Mouse (Mus musculus): ENCODE data around the gene Phxr2.

Phxr2 gene

DNA sequence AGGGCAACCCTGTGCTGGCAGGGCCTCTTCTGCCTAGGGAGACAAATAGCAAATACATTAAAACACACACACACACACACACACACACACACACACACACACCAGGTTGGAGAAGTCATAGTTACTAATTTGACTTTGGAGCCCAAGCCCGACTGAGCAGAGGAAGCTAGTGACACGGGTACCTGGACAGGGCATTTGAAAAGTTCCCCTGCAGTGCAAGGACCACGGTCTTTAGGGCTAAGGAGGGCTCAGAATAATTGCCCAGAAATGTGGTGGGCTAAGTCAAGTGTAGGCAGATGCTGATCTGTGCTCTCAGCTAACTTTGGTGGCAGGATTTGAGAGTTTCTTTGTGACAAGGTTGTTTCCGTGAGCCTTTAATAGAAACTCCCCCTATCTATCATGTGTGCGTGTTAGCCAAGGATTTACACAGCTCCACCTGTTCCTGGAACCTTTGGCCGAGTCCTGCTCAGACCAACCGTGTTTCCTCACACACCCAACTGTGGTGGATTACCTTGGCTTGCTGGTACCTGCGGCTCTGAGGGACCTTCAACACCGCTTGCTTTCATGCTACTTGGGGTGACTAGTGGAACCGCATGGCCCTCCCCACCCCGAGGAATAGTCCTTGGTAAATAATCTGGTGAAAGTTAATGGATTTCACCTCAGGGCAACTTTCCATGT lies 6.6 kb upstream of the Phxr2 start:
- DNase-seq (ENCODE audit: low spot score in 2 of 2), result no peak

DNA sequence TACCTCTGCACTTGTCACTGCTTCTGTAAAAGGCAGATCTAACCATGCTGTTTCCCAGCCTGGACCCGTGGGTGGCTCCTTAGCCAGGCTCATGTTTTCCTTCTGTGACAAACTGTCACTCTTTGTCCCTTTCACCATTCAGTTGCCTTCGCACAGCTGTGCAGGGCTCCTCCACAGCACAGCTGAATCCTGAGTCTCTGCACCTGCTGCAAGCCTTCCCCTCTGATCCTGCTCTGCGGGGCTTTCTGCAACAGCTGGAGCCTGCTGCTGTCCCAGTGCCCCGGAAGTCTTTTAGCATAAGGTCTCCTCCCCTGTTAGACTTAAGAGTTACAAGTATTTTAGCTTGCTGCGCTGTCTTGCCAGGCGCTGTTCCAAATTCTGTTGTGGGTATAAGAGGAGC lies 6.1 kb upstream of the Phxr2 start:
- DNase-seq (ENCODE audit: low spot score in 2 of 2), result peak in 1 of 2 experiments; percentile 34

DNA sequence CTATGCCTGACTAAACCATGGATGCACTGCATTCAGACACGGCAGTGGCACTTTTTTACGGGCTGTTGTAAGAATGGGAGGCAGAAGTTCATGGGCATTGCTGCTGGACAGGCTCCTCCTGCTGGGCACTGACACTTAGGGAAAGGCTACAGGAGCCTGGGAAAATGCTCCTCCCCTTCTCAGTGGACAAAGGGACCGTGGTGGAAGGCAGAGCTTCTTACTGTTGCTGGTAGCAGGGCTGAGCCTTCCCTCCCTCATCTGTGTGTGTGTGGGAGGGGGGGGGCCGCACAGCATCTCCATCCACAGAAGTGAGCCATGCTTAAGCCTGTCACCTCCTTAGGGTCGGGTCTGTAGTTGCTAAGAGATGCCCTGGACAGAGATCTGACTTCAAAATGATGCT lies 5.2 kb upstream of the Phxr2 start:
- no peak for DNase-seq (ENCODE audit: low spot score in 2 of 2)

DNA sequence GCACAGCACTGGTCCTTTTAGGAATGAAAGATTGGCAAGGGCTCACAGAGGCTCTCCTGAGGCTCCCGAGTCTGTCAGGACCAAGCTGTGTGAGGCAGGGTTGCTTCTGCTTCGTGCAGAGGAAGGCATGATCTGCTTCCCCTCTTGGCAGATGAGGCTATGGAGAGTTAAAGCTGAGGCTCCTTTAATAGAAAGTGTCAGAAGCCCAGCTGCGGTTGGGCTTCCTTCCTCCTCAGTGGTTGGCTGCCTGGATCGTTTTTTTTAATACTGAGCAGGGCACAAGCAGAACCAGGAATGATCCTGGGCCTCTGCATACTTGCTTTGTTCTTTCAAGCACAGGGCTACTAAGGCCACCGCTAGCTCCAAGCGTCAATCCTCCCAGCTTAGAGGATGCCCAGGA lies 4.5 kb upstream of the Phxr2 start:
- peak in 1 of 2 experiments; percentile 15 for DNase-seq (ENCODE audit: low spot score in 2 of 2)

DNA sequence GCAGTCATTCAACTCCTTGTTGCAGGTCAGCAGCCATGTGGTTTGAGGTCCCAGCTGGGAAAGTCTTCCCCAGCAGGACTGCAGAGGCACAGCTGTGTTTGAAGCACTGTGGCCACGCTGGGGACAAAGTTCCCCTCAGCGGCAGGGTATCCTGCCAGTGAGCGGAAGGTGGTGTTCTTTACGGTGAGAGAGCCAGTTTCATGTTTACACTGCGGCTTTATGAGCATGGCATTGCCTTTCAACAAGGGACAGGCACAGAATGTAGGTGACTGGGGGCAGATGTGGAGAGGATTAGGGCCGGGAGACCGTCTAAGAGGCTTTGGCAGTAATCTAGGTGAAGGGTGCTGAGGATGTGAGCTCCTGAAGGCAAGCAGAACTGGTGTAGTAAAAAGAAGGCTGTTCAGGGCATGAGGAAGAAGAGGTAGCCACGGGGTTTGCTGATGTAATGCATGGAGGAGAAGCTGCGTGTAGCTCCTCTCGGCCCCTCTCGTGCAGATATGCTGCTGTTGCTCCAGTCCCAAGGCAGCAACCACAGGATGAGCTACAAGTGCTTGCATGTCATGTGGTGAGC lies 1.7 kb upstream of the Phxr2 start:
- DNase-seq (ENCODE audit: low spot score in 2 of 2), result no peak

DNA sequence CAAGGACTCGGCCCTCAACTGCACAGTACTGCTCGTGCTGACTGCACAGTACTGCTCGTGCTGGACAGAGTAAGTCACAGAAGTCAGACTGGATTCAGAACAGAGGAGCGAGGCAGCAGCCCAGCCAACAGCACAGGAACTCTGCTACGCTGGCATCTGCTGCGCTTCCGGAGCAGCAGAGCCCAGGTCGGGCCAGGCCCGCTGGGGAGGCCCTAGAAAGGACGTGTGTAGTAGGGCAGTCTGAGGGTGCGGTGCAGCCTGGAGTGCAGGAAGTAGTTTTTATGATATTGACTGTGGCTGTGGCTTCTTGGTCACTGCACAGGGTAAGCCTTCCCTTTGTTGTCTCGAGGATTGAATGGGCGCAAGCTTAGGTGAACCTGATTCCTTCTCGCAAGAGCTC lies 829 bp upstream of the Phxr2 start:
- DNase-seq (ENCODE audit: low spot score in 2 of 2), result no peak

DNA sequence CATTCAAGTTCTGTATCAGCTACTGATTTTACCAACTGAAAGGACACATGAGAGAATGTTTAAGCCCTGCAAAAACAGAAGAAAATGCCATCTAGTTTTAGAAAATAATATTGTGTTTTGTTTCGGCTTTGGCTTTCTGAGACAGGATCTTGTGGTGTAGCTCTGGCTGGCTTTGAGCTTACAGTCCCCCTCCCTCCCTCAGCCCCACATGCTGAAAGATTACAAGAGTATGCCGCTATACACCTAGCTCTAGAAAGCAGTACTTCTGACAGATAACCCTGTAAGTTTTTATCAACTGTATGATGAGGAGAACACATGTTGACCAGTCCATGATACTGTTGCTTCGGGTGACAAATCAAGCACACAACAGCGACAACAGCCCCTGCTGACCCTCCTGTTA lies 6.7 kb downstream of the Phxr2 start:
- no peak for DNase-seq (ENCODE audit: low spot score in 2 of 2)

DNA sequence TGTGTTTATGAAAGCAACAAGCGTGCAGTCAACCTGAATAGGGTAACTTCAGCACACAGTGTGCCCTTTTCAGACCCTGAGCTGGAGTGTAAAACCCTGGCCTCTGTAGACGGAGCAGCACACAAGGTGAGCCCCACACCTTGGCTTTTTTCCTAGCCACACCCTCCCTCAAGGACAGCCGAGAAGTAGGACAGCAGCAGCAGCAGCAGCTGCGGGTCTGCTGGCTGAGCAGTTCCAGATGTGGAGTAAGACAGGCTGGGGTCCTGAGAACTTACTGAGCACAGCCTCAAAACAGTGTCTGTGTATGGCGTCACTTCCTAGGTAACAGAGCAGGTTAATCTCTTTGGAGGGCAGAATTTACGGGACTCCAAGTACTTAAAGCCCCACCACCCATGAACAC lies 7.4 kb downstream of the Phxr2 start:
- DNase-seq (ENCODE audit: low spot score in 2 of 2), result no peak

DNA sequence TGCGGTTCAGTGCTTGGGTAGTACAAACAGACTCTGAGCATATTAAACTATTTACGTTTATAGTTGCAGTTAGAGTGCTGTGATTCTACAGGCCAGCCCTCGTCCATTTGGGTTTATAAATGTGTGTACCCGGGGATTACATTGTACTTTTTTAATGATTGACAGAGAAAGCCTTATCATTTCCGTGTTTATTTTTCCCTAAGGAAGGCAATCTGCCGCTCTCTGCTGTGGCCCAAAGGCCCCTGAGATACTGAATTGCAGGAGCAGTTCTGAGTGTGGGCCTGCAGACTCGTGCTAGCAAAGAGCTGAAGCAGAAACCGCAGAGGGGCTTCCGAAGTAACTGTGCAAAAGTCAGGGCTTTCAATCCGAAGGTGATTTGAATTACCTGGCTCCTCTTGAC lies 8.2 kb downstream of the Phxr2 start:
- no peak for DNase-seq (ENCODE audit: low spot score in 2 of 2)

DNA sequence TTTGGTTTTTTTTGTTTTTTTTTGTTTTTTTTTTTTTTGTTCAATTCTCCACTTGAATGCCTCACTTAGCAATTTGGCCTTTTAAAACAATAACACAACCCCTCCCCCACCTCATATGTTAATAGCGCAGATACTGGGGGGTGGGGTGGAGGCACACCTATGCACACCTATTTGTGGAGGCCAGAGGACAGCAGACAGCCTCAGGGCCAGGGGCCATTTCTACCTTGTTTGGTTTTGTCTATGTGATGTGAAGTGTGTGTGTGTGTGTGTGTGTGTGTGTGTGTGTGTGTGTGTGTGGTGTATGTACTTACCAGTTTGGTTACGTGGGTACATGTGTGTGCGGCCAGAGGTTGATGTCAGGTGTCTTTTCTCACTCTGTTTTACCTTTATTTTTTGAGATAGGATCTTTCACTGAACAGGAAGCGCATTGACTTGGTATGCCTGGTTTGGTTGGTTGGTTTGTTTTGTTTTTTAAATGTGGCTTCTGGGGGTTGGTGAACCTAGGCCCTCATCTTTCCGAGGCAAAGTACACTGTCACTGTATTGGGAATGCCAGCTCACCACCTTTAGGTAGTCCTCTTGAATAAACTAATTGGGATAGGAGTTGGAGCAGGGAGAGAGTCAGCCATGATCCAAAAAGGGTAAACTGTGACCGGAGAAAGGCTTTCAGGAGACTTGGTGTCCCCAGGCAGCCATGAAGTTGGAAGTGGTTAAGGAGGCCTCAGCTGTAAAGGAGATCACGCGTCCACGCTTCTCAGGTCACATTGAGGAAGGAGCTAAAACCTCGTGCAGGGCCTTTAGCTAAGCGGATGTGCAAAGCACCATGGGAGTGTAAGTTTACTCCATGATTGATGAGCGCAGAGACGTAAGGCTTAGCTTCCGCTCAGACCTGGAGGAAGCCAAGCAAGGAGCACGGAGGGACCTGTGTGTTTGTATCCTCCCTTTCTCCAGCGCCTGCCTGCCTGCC lies 9.2 kb downstream of the Phxr2 start:
- no peak for DNase-seq (ENCODE audit: low spot score in 2 of 2)

DNA sequence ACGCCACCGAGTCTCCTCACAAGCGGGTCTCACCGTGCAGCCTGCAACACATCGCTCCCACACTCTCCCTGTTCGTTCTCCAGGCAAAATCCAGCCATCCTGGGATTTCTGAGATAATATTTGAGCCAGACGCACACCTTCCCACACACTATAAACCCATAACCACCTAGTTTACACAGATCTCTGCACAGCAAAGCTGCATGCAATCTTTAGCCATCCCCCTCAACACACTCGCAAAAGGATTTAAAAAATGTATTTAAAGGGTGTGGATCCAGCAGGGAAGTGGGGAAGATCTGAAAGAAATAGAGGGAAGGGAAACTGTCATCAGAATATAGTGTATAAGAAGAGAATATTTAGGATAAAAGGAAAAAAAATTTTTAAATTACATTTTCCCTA lies 9.9 kb downstream of the Phxr2 start:
- DNase-seq (ENCODE audit: low spot score in 2 of 2), result no peak

DNA sequence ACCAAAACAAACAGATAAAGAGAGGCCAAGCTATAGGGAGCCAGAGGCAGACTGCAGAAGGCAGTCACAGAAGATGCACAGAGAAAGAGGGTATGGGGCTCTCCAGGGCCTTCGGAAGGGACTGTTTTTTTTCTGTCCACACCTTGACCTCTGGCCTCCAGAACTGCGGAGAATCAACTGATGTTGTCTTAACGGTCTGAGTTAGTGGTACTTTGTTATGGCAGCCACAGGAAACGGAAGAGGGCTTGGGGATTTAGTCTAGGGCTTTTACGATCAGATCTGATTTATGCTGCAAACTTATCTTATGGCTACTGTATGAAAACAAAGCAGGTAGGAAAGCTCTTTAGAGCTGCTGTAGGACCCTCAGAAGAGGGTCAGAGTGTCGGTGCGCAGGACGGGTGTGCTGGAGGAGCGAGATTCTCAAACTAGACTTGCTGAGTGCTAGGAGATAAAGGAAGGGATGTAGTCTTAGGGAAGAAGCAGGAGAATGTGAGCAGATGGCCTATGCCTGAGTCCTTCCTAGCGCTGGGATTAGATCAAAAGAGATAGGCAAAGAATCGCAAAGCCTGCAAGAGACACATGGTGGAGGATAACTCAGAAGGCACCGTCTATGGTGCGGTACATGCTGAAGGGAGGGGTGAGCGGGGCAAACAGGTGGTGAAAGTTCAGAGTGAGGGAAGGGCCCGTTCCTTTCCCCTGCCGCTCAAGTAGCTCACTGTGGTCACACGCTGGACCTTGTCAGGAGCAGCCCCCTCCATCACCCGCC lies 10.5 kb downstream of the Phxr2 start:
- no peak for DNase-seq (ENCODE audit: low spot score in 2 of 2)

DNA sequence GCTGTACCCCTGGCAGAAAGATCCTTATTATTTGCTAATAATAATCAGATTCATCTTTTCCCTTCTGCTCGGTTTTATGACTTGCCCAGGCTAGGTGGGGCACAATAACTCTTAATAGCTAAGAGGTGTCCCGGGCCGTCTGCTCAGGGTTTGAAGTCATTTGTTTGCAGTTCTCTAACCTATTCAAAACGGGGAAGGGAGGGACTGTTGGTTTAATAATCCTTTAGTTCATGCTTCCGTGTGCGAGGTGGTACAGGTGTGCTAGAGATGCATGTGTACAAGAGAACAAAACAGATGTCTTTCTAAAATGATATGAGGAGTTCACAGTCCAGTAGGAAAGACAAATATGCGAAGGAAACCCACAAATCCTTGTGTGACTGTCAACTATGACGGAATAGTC lies 11.8 kb downstream of the Phxr2 start:
- DNase-seq (ENCODE audit: low spot score in 2 of 2), result no peak

DNA sequence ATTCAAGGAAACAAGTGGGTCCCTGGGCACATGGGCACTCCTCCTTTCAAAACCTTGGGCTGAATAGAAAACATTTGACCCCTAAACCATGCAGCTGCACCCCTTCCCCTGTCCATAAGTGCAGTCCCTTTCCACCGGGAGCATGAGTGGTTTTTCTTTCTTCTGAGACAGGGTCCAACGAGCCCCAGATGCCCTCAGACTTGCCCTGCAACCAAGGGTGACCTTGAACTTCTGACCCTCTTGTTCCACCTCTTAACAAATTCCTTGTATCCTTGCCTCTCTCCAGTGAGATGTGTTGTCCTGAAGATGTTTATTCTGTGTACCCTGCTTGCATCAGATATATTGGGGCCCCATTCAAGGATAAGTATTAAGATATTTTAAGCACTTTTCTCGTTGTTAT lies 12.6 kb downstream of the Phxr2 start:
- no peak for DNase-seq (ENCODE audit: low spot score in 2 of 2)

DNA sequence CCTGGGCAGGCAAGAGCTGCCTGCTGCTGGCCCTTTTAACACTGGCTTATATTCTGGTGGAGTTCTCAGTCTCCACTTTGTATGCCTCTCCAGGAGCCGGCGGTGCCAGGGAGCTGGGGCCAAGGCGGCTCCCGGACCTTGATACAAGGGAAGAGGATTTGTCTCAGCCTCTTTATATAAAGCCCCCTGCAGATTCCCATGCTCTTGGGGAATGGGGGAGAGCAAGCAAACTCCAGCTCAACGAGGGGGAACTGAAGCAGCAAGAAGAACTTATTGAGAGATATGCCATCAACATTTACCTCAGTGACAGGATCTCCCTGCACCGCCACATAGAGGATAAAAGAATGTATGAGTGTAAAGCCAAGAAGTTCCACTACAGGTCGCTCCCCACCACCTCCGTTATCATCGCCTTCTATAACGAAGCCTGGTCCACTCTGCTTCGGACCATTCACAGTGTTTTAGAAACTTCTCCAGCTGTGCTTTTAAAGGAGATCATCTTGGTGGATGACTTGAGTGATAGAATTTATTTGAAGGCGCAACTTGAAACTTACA lies 17.6 kb downstream of the Phxr2 start:
- DNase-seq (ENCODE audit: low spot score in 2 of 2), result no peak

DNA sequence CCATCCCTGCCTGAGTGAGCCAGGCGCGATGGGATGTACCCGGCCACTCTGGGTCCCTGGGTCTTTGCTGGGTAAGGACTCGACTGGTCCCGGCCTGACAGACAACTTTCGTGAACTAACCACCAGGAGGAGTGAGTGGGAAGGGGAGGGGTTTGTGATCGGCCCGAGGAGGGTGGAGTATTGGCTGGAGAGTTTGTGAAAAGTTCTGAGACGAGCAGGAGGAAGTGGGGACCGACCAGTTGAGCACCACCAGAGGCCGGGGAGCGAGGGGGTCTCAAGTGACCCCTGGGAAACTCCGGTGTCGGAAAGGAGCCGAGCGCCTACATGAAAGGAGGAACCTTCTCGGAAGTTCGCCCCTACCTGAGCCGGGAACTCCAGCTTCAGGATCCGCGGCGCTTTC lies 18.2 kb downstream of the Phxr2 start, which contains the start of gene Galnt4:
TSS of gene Galnt4 (plus strand) at position 196 of the 400 bp plus-strand sequence.
- DNase-seq (ENCODE audit: low spot score in 2 of 2), result peak; percentile 49 to 56

DNA sequence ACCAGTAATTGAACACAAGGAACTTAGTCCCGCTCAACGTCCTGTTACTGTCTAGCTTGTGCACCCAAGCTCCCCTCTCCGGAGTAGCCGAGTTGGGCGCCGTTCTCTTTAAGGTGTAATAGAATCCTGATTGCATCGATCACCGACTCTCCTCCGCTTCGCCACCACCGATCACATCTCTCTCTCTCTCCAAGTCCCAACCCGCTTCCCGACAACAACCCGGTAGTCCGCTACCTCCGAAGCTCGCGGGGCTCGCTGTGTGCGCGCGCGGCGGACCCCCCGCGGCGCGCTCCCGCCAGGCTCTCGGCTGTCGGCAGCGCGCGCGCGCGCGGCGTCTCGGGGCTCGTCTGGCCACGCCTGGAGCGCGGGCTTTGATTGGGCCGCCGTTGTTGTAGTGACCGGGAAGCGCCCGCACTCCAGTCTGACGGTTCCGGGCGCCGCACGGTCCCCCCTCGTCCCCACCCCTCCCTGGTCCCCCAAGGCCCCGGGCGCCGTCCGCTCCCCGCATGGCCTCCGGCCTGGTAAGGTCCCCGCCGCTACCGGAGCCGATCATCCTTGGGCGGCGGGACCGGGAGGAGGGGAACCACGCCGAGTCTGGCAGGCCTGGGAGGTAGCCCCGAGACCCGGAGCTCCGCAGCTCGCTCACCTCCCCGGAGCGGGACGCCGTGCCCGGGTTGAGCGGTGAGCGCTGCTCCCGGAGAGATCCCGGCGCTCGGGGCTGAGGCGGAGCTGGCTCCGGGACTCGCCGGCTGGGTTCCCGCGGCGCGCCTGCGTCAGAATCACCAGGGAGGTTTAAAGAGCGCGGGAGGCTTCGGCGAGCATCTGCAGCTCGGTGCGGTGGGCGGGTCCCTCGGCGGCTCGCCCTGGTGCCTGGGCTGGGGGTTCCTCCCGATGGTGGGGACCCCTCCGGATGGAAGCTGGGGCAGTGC lies 19.2 kb downstream of the Phxr2 start, which contains the start of gene Poc1b:
TSS of gene Poc1b (plus strand) at position 334 of the 929 bp plus-strand sequence.
- peak; percentile 76 to 84 for DNase-seq (ENCODE audit: low spot score in 2 of 2)

DNA sequence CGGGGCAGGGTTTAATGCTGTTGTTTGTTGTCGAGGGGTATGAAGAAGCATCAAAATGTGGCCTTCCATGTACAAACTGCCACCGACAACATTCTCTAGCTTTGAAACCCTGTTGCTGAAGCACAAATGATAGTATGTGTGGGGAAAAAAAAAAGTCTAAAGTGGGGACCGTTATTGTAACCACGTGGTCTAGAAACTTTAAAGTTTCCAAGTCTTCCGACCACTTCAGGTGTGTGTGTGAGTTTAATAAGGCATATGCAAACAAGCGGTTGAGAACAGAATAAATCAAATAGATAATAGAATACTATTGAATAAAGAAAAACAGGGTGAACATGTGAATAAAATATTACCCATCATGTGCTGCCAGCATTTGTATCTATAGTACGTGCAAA lies 19.8 kb downstream of the Phxr2 start:
- DNase-seq (ENCODE audit: low spot score in 2 of 2), result no peak

DNA sequence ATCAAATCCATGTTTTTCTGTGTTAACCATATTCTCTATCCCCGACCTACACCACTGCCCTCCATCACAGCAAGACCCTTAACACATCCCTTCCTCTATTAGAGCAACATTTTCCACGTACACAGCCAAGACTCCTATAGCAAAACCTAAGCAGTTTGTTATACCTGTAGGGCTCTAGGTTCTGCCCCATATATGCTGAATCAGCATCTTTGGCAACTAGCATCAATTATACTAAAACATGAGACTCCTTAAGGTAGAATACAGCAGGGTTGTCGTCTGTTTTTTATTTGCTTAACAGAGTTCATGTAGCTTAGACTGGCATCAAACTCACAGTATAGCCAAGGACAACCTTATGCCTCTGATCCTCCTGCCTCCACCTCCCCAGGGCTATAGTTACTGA lies 20.6 kb downstream of the Phxr2 start:
- DNase-seq (ENCODE audit: low spot score in 2 of 2), result no peak

DNA sequence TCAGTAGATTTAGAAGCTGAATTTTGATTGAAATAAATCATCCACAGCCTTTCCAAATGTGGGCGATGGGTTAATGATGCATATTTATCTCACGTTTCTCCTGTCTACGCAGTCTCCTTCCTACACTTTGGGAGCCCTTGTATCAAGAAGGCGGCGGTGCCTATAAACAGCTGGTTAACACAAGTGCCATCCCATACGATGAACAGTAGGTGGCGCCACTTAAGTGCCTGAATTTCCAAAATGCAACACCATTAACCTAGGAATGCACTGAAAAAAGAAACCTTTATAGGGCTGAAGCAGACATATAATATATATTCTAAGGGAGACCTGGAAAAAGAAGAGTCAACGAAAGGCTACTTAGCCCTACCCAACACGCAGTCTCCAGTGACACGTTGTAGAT lies 28.8 kb downstream of the Phxr2 start:
- DNase-seq (ENCODE audit: low spot score in 2 of 2), result peak; percentile 59 to 79

Data from right cerebral cortex, adult 2 months (tissue).